Mouse (Mus musculus): ENCODE measurements around the gene Ldoc1. TPM values are rescaled to one million over a fixed set of nuclear protein-coding genes. Genes with fewer than 3 reads are reported as not detected.

Ldoc1 gene
- polyA plus RNA-seq (2012; rRNA removed) (0.02 and 0.06 TPM in 2 replicates), polyA plus RNA-seq (2014; fragmentation: Nextera tagmentation; extraction: Ambion mirVana) (0.06 and 0.09 TPM in 2 replicates)

DNA sequence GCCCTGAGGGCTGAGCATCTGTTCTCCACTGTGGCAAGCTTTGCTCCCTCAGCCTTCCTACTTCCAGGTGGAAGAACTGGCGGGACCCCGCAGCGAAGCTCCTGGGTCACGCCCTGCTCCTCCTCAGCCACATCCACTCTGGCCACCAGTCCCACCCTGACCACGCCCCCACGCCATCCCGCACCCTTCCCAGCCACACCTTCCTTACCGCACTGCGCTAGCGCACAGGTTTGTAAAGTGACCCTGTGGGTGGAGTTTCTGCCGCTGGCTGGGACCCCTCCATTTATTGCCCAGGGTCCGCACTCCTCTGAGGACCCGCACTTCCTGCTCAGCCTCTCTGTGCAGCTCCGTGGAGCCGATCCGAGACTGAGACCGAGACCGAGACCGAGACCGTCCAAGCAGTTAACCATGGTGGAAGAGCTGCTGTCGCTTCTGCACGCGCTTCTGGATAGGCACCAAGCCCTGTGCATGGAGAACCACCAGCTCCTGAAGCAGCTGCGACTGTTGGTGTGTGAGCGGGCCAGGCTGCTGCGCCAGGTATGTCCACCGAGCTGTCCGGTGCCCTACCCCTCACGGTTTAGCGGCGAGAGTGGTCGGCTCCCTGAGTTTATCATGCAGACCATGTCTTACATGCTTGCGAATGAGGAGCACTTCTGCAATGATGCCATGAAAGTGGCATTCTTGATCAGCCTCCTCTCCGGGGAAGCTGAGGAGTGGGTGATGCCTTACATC is at the start of gene Ldoc1:
Gene Ldoc1 (plus strand): TSS at position 196 of the 732 bp plus-strand sequence.
- Histone ChIP-seq H3K27me3 (ENCODE audit: control insufficient read depth, insufficient read depth, low read length) (no peaks in the 10 kb centered on the region), H3K27ac (no peak within 1 kb of the TSS), H3K9me3 (ENCODE audit: control insufficient read depth, low read length) (no peaks in the 10 kb centered on the region), H3K36me3 (replicated peaks; ENCODE audit: control insufficient read depth, insufficient read depth, low read depth) (no peaks in the 10 kb centered on the region), H3K4me3 (ENCODE audit: insufficient read depth in 1 of 2, low read depth in 2 of 2, low read length in 2 of 2) (no peak within 1 kb of the TSS), H3K4me2 (ENCODE audit: low read depth) (no peak within 1 kb of the TSS), H3K9ac (replicated peaks) (no peak within 1 kb of the TSS), H3K4me1 (replicated peaks; ENCODE audit: control insufficient read depth in 2 of 2, insufficient read depth in 2 of 2, low read length in 1 of 2) (no peaks in the 10 kb centered on the region)
- no peak for ATAC-seq (ENCODE audit: insufficient read depth)
- TF ChIP-seq CTCF (IDR thresholded peaks at IDR 0.05; ENCODE audit: low read depth), result no peak
- TF ChIP-seq EP300 (IDR thresholded peaks at IDR 0.05; ENCODE audit: low read depth), result no peak
- DNase-seq (ENCODE audit: low read depth in 3 of 3, low spot score in 3 of 3), result no peak
- WGBS (ENCODE audit: insufficient replicate concordance), result 40% methylated on average over 31 of the region's 34 CpGs

GRCm38 (mm10) chrX:61710131-61710530 is 834 bp downstream of the Ldoc1 start:
- Histone ChIP-seq H3K27me3 (ENCODE audit: control insufficient read depth, insufficient read depth, low read length) (no peaks in the 10 kb centered on the region), H3K9me3 (ENCODE audit: control insufficient read depth, low read length) (no peaks in the 10 kb centered on the region), H3K4me3 (ENCODE audit: insufficient read depth in 1 of 2, low read depth in 2 of 2, low read length in 2 of 2) (no peak overlapping the region), H3K4me1 (replicated peaks; ENCODE audit: control insufficient read depth in 2 of 2, insufficient read depth in 2 of 2, low read length in 1 of 2) (no peaks in the 10 kb centered on the region), H3K4me2 (ENCODE audit: low read depth) (no peak overlapping the region), H3K9ac (replicated peaks) (no peak overlapping the region), H3K36me3 (replicated peaks; ENCODE audit: control insufficient read depth, insufficient read depth, low read depth) (no peaks in the 10 kb centered on the region), H3K27ac (no peak overlapping the region)
- 75% methylated on average over 7 of the region's 7 CpGs for WGBS (ENCODE audit: insufficient replicate concordance)
- ATAC-seq (ENCODE audit: insufficient read depth), result no peak
- DNase-seq (ENCODE audit: low read depth in 3 of 3, low spot score in 3 of 3), result no peak
- TF ChIP-seq EP300 (IDR thresholded peaks at IDR 0.05; ENCODE audit: low read depth), result no peak
- no peak for TF ChIP-seq CTCF (IDR thresholded peaks at IDR 0.05; ENCODE audit: low read depth)

GRCm38 (mm10) chrX:61722281-61723028 is 13.2 kb downstream of the Ldoc1 start:
- Histone ChIP-seq H3K4me1 (replicated peaks; ENCODE audit: control insufficient read depth in 2 of 2, insufficient read depth in 2 of 2, low read length in 1 of 2) (no peaks in the 10 kb centered on the region; a peak in 1 of 4 replicates), H3K27ac (no peak overlapping the region), H3K4me2 (ENCODE audit: low read depth) (peak overlapping the region; percentile 4; the same call in 1 of the 2 replicates), H3K9ac (replicated peaks) (no peak overlapping the region), H3K4me3 (ENCODE audit: insufficient read depth in 1 of 2, low read depth in 2 of 2, low read length in 2 of 2) (no peak overlapping the region), H3K9me3 (ENCODE audit: control insufficient read depth, low read length) (no peaks in the 10 kb centered on the region), H3K36me3 (replicated peaks; ENCODE audit: control insufficient read depth, insufficient read depth, low read depth) (no peaks in the 10 kb centered on the region), H3K27me3 (ENCODE audit: control insufficient read depth, insufficient read depth, low read length) (no peaks in the 10 kb centered on the region)
- DNase-seq (ENCODE audit: low read depth in 3 of 3, low spot score in 3 of 3) (no peak), ATAC-seq (ENCODE audit: insufficient read depth) (no peak)
- no peak for TF ChIP-seq CTCF (IDR thresholded peaks at IDR 0.05; ENCODE audit: low read depth)
- no peak for TF ChIP-seq EP300 (IDR thresholded peaks at IDR 0.05; ENCODE audit: low read depth)
- WGBS (ENCODE audit: insufficient replicate concordance), result 16% methylated on average over 12 of the region's 12 CpGs

GRCm38 (mm10) chrX:61723029-61723980 is 14.0 kb downstream of the Ldoc1 start:
- no peak for DNase-seq (ENCODE audit: low read depth in 3 of 3, low spot score in 3 of 3)
- H3K9ac ChIP-seq (replicated peaks), result no peak overlapping the region
- H3K27me3 ChIP-seq (ENCODE audit: control insufficient read depth, insufficient read depth, low read length), result no peaks in the 10 kb centered on the region
- H3K27ac ChIP-seq, result no peak overlapping the region
- H3K4me2 ChIP-seq (ENCODE audit: low read depth), result peak overlapping the region; percentile 4; the same call in 1 of the 2 replicates
- no peak overlapping the region for H3K4me3 ChIP-seq (ENCODE audit: insufficient read depth in 1 of 2, low read depth in 2 of 2, low read length in 2 of 2)
- no peaks in the 10 kb centered on the region; a peak in 1 of 4 replicates for H3K4me1 ChIP-seq (replicated peaks; ENCODE audit: control insufficient read depth in 2 of 2, insufficient read depth in 2 of 2, low read length in 1 of 2)
- H3K36me3 ChIP-seq (replicated peaks; ENCODE audit: control insufficient read depth, insufficient read depth, low read depth), result no peaks in the 10 kb centered on the region
- ATAC-seq (ENCODE audit: insufficient read depth), result no peak
- no peaks in the 10 kb centered on the region for H3K9me3 ChIP-seq (ENCODE audit: control insufficient read depth, low read length)
- 28% methylated on average over 9 of the region's 9 CpGs for WGBS (ENCODE audit: insufficient replicate concordance)
- TF ChIP-seq EP300 (IDR thresholded peaks at IDR 0.05; ENCODE audit: low read depth), result no peak
- no peak for TF ChIP-seq CTCF (IDR thresholded peaks at IDR 0.05; ENCODE audit: low read depth)

All from liver, embryonic 14.5 days (tissue).